Mouse (Mus musculus): ENCODE results near the gene Ctr9.

- no peak for TF ChIP-seq POLR2A (IDR thresholded peaks at IDR 0.05; ENCODE audit: borderline replicate concordance, extremely low read depth, low read depth, low read length)
- TF ChIP-seq CTCF (IDR thresholded peaks at IDR 0.05; ENCODE audit: insufficient read depth, low read length) = no peak
Measured at GRCm38 (mm10) chr7:111055221-111055620, 26.5 kb downstream of the Ctr9 start.

All from lung, adult 2 months (tissue).